Mouse (Mus musculus) layer of hippocampus, adult 9-10 months (tissue): Measurements from ENCODE around the gene Gm5286.
"Not testable (repeated sequence)": the region's sequence is repeated elsewhere in the genome, so short reads cannot be mapped to it uniquely, and the experiment has no call there.

ENCODE experiments used
- DNase-seq: peaks from one replicate; pipeline ENCODE4 v3.0.0; 2022; ENCODE audit warnings: low spot score

Gm5286 gene

DNA sequence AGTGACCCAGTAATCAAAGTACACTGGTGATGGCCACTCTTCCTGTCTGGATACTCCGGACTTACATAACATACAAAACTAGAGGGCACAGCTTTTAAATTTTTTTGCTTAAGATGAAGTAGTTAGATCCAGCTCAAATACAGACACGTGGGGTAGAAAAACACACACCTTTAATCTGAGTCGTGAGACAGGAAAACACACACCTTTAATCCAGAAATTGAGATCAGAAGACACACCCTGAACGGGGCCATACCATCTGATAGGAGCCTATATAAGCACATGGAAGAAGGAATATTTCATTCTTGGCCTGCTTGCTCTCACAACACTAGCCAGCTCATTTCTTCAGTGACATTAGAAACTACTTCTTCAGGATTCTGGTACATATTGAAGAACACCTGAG, at the start of gene Gm5286:
TSS of gene Gm5286 (plus strand) at position 301 of the 400 bp plus-strand sequence.
- DNase-seq, result not testable (repeated sequence)

DNA sequence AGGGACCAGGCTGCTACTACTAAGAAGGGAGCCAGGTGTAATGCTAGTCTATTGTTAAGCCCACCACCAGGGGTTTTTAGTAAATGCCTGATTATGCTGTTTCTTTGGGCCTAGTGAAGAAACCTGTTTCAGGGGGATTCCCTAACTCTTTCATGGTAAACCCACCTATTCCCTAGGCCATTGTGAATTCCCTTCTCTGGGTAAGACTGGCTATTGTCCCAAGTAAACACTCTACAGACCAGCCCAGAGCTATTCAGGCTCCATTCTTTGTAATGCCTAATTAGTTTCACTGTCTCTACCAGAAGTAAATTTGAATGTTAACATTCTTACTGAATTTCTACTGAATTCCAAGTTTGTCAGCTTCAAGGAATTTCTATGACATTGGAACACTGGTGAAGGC, 29.2 kb upstream of the Gm5286 start:
- DNase-seq, result not testable (repeated sequence)

DNA sequence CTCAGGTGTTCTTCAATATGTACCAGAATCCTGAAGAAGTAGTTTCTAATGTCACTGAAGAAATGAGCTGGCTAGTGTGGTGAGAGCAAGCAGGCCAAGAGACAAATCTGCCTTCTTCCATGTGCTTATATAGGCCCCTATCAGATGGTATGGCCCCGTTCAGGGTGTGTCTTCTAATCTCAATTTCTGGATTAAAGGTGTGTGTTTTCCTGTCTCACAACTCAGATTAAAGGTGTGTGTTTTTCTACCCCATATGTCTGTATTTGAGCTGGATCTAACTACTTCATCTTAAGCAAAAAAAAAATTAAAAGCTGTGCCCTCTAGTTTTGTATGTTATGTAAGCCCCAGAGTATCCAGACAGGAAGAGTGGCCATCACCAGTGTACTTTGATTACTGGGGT, 18.4 kb upstream of the Gm5286 start, which contains the start of gene Gm10696:
TSS of gene Gm10696 (minus strand) at position 101 of the 400 bp plus-strand sequence.
- not testable (repeated sequence) for DNase-seq
